Mouse (Mus musculus) bone marrow macrophage, adult 2 months (primary cell): Measurements from ENCODE around the gene Rab6a.
A peak's percentile ranks its signal among the peaks of the same experiment; 100 is the strongest.
"Not testable (repeated sequence)": the region's sequence is repeated elsewhere in the genome, so short reads cannot be mapped to it uniquely, and the experiment has no call there.

Experiments
- CTCF ChIP-seq: IDR thresholded peaks from 2 replicates; pipeline ENCODE4 v1.5.1; 2012; ENCODE audit warnings: low read depth, mild to moderate bottlenecking, low read length, moderate library complexity
- POLR2A ChIP-seq: IDR thresholded peaks from 2 replicates; pipeline ENCODE4 v1.6.1; 2012; ENCODE audit warnings: mild to moderate bottlenecking, low read depth, low read length, borderline replicate concordance

DNA sequence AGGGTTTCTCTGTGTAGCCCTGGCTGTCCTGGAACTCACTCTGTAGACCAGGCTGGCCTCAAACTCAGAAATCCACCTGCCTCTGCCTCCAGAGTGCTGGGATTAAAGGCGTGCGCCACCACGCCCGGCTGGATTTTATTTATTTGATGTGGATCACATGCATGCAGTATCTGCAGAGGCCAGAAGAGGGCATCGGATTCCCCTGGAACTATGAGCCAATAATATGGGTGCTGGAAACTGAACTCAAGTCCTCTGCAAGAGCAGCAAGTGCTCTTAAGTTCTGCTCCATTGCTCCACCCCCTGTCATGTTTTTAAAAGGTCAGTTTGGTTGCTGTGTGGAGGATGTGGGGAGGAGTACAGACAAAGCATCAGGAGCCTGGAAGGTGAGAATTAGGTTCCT, 40.0 kb upstream of the Rab6a start:
- TF ChIP-seq CTCF: 0 out of 2 replicates have a peak, but pooled peaks have one; percentile 11
- TF ChIP-seq POLR2A: not testable (repeated sequence)
